Mouse (Mus musculus): Measurements from ENCODE around the gene Igf2bp1.

The Igf2bp1 gene

DNA sequence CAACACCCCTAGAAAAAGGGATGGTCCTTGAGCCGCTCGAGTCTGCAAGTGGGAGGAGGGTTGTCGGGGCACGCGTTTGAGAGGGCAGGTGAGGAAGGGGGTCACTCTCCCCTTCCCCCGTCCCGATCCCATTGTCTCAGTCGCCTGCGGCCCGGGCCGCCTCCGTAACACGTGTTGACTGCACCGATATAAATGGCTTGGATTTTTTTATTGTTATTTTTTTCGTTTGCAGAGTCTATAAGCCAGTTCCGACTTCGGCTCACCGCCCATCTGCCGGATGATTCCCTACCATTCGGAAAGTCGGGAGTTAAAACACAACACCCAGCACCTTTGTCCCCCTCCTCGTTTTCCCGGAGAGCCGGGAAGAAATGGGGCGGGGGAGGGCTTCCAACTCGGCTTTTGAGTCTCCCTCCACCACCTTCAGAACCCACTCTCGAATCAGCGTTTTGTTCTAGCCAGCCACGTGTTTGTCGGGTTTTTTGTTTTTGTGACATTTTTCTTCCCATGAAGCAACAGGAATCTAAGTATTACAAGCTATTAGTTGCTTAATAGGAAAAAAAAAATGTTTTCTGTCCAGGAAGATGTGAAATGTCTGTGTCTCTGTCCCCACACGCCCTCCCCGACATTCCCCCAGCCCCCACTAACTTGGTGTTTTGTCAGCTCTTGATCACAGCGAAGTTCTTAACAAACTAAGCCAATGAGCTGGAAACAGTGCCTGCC lies 1.9 kb upstream of the Igf2bp1 start:
- DNase-seq (ENCODE audit: low read depth, low spot score), result peak; percentile 68

DNA sequence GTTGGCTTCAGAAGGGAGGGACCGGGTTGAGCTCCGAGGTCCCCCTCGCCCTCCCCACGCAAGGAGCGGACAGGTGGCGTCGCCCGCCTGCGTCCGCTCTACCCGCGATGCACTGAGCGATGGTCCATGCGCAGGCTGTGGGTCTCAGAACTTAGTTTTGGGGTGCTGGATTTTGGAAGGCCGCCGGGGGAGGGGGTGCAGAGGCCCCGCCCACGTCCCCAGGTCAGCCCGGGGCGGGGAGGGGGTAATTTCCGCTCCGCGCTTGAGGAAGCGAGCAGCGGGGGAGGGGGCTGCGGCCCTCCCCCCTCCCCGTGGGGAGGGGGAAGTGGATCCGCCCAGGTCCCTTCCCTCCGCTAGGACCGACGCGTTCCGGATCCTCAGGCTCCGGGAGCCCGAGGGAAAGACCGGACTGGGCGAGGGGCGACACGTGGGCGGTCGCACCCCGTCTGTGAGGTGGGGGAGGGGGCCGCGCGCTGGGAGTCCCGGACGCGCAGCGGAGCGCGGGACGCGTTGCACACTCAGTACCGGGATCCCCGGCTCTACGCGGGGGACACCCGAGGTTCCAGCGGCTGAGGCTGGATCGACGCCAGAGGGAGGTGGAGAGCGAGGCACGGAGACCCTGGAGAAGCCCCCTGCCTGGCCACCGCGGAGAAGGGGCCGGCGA lies 1.2 kb upstream of the Igf2bp1 start:
- peak; percentile 97 for DNase-seq (ENCODE audit: low read depth, low spot score)

DNA sequence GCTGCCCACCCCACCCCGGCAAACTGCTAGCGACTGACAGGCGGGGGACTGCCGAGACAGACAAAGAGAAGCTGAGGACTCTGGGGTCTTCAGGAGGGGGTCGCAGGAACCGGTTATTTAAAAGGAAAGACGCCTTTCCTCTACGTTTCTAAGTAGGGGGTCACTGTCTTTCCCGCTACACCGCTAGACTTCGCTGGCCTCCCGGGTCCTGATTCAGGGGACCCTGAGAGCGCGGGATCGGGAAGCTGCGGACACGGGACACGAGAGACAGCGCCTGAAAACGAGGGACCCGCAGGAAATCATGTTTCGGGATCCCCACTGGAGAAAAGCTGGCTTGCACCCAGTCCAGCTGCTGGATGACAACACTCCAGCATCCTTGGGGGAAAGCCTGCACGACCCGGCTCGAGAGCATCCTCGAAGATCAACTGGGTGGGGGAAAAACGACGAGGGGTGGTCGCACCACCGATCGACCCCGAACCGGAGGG lies 669 bp upstream of the Igf2bp1 start:
- no peak for DNase-seq (ENCODE audit: low read depth, low spot score)

DNA sequence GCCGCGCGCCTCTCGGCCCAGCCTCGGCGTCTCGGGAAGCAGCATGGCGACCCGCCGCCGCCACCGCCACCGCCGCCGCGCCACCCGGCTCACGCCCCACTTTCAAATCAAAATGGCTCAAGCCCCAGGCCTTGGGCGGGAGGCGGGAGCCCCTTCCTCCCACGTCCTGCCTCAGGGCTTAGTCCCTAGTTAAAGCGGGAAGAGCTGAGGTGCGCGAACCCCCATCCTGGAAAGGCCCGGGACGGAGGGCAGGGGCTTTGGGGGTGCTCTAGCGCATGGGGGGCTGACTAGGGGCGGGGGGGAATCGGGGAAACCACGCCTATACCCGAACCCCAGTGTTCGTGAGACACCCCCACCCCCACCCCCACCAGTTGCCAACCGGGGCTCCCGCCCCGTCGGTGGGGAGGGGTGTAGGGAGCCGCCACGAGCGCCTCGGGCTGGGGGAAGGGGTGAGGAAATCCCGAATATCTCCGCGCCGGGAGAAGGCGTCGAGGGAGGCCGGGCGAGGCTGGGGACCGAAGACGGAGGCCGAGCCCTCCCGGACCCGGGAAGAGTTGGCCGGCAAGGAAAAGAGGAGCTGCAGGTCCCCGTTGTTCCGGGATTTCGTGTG lies 842 bp downstream of the Igf2bp1 start:
- DNase-seq (ENCODE audit: low read depth, low spot score), result peak; percentile 67

DNA sequence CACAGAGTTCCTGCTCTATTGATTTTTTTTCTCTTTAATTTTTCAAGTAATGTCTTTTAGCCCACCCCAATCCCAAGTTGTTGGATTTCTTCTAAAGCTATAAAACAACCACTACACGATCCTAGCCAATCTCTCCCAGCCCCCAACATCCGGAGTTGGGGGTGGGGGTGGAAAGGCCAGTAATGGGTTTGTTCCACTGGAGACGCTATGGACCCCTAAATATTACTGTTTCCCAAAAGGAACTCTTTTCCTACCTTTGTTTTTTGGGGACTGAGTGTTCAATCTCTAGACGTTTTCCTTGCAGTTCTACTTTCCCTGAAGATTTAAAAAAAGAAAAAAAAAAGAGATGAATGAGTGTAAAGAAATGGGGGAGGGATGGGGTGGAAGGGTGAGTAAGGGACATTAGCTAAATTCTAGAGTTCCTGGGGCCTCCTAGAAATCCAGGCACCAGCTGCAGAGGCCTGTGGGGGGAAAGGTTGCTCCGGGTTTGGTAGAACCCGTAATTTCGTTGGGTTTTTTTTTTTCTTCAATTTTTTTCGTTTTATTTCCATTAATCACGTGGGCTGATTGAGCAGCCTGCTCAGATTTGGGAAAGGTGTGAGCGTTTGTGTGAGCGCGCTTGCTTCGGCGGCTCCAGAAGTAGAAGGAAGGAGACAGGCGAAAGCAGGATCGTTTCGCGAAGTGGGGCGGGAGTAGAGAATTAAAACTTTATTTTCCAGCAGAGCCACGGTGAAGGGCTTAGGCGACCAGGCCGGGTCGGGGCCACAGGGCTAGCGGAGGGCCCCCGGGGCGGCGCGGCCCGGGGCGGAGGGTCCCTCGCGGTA lies 1.6 kb downstream of the Igf2bp1 start:
- peak; percentile 45 for DNase-seq (ENCODE audit: low read depth, low spot score)

DNA sequence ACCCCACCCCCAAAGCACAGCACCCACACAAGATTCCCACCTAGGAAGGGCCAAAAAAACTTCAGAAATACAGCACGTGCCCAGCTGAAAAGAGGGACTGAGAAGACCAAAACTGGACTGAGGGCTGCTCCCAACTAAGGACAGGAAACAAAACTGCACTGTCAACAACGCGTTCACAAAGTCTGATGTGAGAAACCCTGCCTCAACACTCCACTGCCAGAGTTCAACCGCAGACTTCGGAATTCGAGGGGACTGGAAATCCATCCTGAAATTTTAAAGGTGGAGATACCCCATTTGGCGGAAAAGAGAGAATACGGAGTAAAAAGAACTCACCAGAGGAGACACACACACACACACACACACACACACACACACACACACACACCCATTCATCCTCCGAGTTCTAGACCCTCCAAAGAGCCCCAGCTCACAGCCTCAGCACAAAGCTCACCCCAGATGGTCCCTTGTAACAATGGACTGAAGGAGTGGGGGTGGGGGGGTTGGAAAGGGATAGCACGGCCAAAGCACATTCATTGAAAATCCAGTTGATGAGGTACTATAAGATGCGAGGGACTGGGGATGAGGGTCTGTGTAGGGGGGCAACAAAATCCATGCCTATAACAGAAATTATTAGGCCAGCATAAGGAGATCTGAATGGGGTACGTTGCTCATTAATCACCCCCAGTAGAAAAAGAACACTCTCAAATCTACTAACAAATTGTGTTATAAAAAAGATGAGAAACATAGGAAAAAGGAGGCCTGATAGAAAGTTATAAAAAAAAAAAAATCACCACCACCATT lies 2.4 kb downstream of the Igf2bp1 start:
- DNase-seq (ENCODE audit: low read depth, low spot score), result no peak

DNA sequence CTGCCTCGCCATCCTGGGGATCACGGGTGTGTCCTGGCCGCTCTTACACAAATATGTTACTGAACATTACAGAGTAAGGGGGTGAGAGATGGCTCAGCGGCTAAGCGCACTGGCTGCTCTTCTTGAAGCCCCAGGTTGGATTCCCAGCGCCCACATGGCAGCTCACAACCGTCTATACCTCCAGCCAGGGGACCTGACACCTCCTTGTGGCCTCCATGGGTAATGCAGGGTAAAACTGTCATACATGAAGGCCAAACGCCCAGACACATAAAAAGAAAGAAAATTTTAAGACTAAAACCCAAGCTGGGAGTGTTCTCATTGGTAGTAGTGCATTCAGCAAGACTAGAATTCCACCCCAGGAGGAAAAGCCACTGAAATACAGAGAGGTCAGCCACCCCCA lies 11.6 kb downstream of the Igf2bp1 start:
- peak; percentile 66 for DNase-seq (ENCODE audit: low read depth, low spot score)

DNA sequence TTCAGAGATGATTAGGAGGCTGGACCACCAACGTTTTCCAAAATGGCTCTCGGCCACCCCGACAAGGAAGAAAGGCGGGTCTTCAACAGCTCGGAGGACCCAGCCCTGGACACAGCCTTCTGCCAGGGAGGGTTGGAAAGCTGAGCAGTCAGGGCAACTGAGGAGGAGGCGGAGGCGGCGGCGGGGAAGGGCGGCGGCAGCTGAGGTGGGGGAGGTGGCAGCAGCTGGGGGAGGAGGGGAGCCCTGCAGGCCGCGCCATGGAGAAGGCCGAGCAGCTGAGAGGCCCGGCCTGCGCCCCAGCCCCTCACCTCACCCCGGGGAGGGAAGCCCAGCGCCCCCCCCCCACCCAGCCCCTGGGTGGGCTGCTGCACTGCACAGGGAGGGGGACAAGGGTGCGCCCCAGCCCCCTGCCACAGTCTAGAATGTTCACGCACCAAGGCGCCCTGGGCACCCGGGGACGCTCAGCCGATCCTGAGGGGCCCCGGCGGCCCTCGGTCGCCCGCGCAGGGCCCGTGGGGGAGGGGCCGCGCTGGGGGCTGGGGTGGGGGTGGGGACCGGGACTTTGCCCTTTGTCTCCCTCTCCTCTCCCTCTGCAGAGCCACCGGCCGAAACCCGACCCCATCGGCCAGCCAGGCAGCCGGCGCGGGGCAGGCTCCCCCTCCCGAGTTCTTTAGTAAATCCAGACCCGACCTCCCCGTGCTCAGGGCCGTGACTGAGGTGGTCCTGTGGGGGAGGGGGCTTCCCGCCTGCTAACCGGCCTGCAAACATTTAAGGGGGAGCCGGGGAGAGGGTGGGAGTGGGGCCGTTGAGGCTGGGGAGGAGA lies 14.6 kb downstream of the Igf2bp1 start:
- DNase-seq (ENCODE audit: low read depth, low spot score), result peak; percentile 86

DNA sequence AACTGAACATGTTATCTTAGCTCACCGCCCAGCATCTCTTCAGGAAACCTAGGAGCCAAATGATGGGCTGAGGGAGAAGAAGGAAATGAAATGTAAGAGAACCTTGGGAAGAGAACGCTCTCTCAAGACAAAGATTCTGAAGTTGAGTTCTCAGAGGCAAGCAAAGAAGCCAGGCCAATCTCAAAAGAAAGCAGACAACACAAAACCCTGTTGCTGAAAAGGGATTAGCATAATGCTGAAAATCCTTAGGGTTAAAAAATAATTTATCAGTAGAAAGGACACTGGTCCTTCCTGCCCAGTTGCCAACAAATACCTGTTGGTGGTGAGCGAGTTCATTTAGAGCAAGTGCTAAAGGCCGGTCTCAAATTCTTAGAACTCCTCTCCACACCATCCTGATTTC lies 15.3 kb downstream of the Igf2bp1 start:
- no peak for DNase-seq (ENCODE audit: low read depth, low spot score)

DNA sequence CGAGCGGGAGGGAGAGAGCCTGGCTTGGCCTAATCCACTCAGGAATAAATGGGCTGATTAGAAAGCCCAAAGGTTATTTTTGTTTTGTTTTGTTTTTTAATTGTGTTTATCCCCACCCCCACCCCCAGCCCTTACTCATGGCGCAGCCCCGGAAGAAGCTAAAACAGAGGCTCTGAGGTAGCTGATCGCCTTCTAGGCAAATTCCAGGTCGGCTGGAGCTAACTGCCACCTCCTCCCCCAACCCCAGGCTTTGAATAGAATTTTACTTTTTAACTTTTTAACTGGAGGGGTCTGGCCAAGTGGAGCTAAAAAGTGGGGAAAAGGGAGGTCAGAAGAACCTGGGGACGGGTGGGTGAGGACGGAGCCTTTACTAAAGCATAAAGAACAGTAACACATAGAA lies 15.9 kb downstream of the Igf2bp1 start:
- no peak for DNase-seq (ENCODE audit: low read depth, low spot score)

DNA sequence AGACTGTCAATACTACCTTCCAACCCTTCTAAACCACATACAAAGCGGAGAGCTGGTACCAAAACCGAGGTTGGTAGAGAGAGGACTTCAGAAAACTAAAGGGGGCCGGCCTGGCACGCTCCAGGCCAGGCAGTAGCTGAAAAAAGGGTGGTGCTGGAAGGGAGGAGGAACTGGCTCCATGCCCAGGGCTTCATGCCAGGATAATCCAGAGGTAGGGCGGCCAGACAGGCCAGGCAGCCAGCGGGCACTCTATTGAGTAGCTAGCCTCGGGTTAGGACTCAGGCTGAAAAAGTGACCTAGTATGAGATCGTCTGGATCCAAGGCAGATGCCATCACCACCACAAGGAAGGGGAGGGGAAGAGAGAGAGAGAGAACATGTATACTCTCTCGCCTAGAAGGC lies 17.2 kb downstream of the Igf2bp1 start:
- no peak for DNase-seq (ENCODE audit: low read depth, low spot score)

DNA sequence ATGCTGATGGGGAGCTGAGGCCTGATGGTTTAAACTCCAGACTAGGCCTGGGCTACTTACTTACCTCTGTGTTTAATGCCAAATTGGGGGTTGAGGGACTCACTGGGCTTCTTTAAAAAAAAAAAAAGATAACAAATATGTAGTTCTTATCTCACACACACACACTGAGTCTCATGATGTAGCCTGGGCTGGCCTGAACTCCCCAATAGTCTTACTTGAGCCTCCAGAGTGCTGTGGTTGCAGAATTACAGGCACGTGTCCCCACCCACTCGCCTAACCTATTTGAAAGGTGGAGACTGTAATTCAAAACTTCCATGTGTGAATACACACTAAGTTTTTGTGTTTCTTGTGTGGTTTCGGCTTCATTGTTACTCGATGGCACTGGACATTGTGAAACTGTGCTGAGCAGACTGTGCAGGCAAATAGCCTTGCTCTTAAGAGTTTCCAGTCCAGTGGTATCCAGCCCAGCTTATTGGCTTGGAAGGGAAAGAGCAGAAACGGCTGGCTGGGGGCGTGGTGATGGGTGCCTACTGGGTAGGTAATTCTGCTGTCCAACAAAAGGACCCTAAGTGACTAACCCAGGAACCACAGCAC lies 17.8 kb downstream of the Igf2bp1 start:
- no peak for DNase-seq (ENCODE audit: low read depth, low spot score)

DNA sequence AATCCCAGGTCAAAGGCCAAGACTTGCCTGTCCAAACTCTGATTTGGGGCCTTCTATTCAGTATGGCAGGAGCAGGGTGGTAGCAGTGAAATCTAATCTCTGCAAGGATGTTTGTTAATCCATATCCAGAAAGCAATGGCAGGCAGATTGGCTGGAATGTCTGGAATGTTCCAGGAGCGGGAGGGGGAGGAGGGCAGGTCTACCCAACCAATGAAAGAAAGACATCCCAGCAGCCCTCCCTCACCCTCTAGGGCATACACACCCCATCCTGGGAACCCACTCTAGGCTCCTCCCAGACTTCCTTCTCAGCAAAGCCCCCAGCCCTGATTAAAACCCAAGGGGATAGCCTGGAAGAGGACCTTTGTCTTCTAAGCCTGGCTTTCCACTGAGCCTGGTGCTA lies 23.3 kb downstream of the Igf2bp1 start:
- DNase-seq (ENCODE audit: low read depth, low spot score), result peak; percentile 97

DNA sequence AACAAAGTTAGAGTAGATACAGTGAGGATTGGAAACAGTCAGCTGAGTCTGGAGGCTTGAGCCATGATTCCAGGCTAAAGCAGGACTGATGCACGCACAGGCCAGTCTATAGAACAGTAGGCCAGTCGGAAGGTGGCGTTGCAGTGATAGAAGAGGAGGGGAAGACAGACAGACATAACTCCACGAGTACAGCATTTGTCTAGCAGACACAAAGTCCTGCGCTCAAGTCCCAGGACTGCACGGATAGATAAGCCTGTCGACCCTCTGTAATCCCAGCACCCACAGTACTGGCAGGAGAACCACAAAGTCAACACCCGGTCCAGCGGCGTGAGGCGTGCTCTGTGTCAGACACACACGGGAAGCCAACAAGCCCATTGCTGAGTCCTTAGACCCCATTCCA lies 23.9 kb downstream of the Igf2bp1 start:
- DNase-seq (ENCODE audit: low read depth, low spot score), result peak; percentile 43

DNA sequence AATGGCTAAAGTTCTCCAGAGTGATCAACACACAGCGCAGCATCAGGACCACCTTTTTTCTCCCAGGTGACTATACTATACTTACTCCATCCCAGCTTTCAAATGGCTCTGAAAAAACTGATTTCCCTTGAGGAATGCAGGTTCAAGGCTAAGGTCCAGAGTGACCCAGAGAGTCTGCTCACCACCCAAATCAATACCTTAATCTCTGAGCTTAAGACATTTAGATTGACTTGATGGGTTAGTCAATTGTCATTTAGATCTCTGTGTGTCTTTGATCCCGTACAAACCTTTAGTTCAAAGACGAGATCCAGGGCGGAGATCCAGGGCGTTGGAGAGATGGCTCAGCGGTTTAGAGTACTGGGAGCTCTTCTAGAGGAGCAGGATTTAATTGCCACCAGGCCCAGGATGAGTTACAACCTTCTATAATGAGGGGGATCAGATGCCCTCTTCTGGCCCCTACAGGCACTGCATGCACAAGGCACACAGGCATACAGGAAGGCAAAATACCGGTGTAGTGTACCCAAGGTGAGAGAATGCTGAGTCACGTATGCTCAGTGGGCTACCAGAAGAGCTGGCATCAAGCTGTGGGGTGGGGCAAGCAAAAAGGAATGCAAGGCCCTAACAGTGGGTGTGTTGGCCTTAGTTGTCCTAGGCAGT lies 24.9 kb downstream of the Igf2bp1 start:
- peak; percentile 99 for DNase-seq (ENCODE audit: low read depth, low spot score)

DNA sequence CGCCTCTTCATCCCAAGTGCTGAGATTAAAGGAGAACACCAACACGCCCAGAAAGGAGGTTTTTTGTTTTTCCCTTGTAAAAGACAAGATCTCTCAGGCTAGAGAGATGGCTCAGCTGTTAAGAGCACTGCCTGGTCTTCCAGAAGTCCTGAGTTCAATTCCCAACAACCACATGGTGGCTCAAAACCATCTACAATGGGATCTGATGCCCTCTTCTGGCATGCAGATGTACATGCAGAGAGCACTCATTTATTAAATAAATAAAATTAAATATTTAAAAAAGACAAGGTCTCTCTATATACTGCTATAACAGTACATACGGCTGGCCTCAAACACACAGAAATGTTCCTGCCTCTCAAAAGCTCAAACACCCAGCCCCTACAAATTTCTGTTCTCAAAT lies 27.3 kb downstream of the Igf2bp1 start:
- no peak for DNase-seq (ENCODE audit: low read depth, low spot score)

DNA sequence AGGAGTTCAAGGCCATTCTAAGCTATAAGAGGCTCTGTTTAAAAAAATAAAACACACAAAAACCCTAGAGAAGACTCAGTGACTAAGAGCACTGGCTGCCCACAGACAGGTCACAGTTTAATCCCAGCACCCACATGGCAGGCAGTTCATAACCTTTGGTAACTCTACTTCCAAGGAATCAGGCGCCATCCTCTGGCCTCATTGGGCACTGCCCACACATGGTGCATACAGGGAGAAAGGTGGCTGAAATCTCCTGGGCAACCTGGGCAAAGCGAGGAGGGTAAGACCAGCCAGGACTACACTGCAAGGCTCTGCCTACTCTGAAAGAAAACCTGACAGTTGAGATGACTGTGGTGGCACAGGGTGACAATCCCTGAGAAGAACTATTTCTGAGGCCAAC lies 29.4 kb downstream of the Igf2bp1 start:
- no peak for DNase-seq (ENCODE audit: low read depth, low spot score)

DNA sequence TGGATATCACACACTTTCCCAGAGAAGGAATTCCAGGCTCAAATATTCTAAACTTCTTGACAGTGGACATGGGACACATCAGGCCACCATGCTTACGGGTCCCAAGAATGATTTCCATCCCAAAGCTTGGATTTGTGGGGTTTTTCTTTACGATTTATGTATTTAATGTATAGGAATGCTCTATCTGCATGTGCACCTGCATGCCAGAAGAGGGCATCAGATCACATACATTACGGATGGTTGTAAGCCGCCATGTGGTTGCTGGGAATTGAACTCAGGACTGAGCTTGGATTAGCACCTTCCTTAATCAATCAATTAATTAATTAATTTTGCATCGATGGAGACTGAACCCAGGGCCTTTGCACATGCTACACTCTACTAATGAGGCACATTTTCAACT lies 30.0 kb downstream of the Igf2bp1 start:
- no peak for DNase-seq (ENCODE audit: low read depth, low spot score)

DNA sequence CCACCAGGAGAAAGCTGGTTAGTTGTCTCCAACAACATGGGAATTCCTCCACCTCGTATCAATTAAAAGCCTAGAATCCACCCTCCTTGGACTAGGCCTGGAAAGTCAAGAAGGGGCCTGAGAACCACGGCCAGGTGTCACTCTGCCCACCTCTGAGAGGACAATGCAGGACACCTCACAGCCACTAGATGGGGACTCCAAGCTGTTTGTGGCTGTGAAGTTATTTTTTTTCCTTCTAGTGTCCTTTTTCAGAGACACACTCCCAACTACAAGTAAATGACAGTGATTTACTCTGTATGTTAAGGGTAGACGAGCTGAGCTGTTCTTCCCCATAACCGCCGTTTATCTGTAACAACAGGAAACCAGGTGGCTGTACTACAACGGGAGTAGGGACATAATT lies 32.6 kb downstream of the Igf2bp1 start:
- peak; percentile 36 for DNase-seq (ENCODE audit: low read depth, low spot score)
